Mouse (Mus musculus): ENCODE results near the gene 9130008F23Rik. TPM values are rescaled to one million over a fixed set of nuclear protein-coding genes. Genes with fewer than 3 reads are reported as not detected.

The 9130008F23Rik gene
- polyA plus RNA-seq, 1 experiment = 2.0 TPM

DNA sequence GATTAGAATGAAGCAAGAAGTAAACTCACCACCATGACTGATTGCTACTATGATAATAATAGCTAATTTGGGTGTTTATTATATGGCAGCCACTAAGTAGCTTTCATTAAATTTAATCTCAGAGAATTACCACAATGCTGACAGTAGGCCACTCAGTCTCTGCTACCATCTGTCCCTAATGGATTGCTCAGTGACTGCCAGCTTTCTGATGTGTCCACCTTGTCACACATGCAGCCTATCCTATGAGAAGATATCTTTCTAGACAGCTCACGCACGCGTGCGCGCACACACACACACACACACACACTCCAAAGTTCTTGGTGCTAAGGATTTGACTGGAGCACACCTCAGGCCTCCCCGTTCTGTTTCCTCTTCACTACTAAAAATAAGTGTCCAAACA lies 7.7 kb downstream of the 9130008F23Rik start:
- Histone ChIP-seq H3K27ac (ENCODE audit: control insufficient read depth, insufficient read depth, low read depth, low read length, poor library complexity) (no peak overlapping the region), H3K4me1 (ENCODE audit: control insufficient read depth, insufficient read depth, low read length) (no peaks in the 10 kb centered on the region; the same call in 1 of the 2 replicates), H3K4me3 (replicated peaks; ENCODE audit: control insufficient read depth, low read depth, low read length) (no peak overlapping the region)
- TF ChIP-seq POLR2A (IDR thresholded peaks at IDR 0.05; ENCODE audit: borderline replicate concordance, control insufficient read depth, low read depth, low read length) (no peak), CTCF (IDR thresholded peaks at IDR 0.05; ENCODE audit: control insufficient read depth, insufficient read depth, low read length) (no peak)
- WGBS = 85% methylated on average over 6 of the region's 6 CpGs

DNA sequence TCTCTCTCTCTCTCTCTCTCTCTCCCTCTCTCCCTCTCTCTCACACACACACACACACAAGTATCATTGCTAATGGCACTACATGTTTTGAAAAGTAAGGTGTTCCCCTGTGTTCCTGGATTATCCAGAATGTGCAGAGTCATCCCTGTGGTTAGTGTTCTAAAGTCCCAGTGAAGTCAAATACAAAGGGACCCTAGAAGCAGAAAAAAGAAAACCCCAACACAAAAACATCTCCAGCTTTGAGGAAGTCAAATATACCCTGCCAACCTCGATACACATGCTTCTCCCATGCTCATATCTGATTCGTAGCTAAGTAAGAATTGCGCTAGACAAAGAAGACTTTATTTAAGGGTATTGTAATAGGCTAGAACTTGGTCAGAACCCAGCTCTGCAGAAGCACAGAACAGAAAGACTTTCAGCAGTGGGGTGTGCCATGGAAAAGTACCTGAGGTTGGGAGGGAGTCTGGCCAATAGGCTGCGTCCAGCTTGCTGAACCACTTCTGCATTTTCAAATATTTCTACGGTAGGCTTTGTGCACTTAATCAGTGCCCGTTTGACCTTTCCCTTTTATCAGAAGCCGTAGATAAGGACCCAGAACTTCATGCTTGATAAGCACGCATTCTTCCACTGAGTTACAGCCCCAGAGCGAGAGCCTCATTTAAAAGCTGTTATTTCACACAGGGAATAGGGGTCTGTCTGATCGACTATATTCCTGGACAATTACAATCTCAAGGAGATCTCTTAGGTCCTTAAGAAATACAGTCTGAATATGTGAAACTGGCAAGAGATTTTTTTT lies 11.2 kb downstream of the 9130008F23Rik start:
- H3K27ac ChIP-seq (ENCODE audit: control insufficient read depth, insufficient read depth, low read depth, low read length, poor library complexity) = no peak overlapping the region
- H3K4me3 ChIP-seq (replicated peaks; ENCODE audit: control insufficient read depth, low read depth, low read length) = no peak overlapping the region
- TF ChIP-seq POLR2A (IDR thresholded peaks at IDR 0.05; ENCODE audit: borderline replicate concordance, control insufficient read depth, low read depth, low read length) (no peak), CTCF (IDR thresholded peaks at IDR 0.05; ENCODE audit: control insufficient read depth, insufficient read depth, low read length) (no peak)
- WGBS = 8% methylated on average over 10 of the region's 10 CpGs
- H3K4me1 ChIP-seq (ENCODE audit: control insufficient read depth, insufficient read depth, low read length) = no peaks in the 10 kb centered on the region; the same call in 1 of the 2 replicates

DNA sequence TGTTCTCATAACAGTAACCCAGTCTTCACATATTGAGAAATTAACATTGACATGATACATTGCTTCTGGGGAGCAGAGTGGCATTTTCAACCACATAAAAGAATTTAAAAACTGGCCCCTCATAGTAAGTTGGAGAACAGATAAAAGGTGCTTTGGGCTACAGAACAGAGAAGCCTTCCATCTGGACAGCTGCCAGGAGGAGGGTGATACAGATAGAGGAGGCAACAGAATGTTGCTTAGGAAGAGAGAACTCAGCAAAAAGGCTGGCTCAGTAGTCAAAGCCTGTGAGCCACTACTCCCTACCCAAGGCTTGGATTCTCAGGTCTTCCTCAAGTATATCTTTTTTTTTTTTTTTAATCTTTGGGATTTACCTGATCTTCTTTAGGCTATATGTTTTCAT lies 25.3 kb downstream of the 9130008F23Rik start:
- TF ChIP-seq CTCF (IDR thresholded peaks at IDR 0.05; ENCODE audit: control insufficient read depth, insufficient read depth, low read length) (no peak), POLR2A (IDR thresholded peaks at IDR 0.05; ENCODE audit: borderline replicate concordance, control insufficient read depth, low read depth, low read length) (no peak)
- Histone ChIP-seq H3K27ac (ENCODE audit: control insufficient read depth, insufficient read depth, low read depth, low read length, poor library complexity) (no peak overlapping the region), H3K4me3 (replicated peaks; ENCODE audit: control insufficient read depth, low read depth, low read length) (no peak overlapping the region)

DNA sequence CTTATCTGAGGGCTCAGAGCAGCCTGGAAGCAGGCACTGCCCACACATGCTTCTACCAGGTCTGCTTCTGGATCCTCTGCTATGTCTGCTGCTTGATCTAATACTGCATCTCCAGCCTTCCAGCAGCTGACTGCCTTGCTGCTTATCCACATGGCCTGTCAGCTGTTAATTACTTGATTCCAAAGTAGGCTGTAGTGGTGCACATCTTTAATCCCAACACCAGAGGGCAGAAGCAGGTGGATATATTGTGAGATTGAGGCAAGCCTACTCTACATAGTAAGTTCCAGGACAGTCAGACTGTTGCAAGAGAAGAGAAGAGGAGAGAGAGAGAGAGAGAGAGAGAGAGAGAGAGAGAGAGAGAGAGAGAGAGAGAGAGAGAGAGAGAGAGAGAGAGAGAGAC lies 43.1 kb downstream of the 9130008F23Rik start:
- H3K4me1 ChIP-seq (ENCODE audit: control insufficient read depth, insufficient read depth, low read length) = no peaks in the 10 kb centered on the region
- H3K4me3 ChIP-seq (replicated peaks; ENCODE audit: control insufficient read depth, low read depth, low read length) = no peak overlapping the region
- TF ChIP-seq POLR2A (IDR thresholded peaks at IDR 0.05; ENCODE audit: borderline replicate concordance, control insufficient read depth, low read depth, low read length) (no peak), CTCF (IDR thresholded peaks at IDR 0.05; ENCODE audit: control insufficient read depth, insufficient read depth, low read length) (no peak)
- H3K27ac ChIP-seq (ENCODE audit: control insufficient read depth, insufficient read depth, low read depth, low read length, poor library complexity) = no peak overlapping the region

More for the DNA sequence above, 25.3 kb downstream of the 9130008F23Rik start:
- H3K4me1 ChIP-seq (ENCODE audit: control insufficient read depth, insufficient read depth, low read length) = no peaks in the 10 kb centered on the region; the same call in 1 of the 2 replicates

DNA sequence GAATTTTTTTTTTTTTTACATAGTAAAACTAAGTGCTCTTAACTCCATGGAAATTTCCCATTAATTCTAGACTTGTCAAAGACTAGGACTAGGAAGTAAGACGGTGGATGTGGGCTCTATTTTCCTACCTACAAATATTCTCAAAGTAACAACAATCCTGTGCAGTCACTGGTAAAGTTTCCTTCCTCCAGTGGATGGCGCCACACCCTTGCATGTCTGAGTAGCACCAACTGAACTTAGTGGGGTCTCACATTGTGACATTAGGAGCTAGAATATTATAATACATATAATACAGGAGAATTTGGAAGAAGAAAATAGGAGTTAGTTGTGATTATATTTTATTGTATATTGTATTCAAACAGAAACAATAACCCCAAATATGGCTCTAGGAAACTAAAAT lies 48.5 kb downstream of the 9130008F23Rik start:
- TF ChIP-seq POLR2A (IDR thresholded peaks at IDR 0.05; ENCODE audit: borderline replicate concordance, control insufficient read depth, low read depth, low read length) = no peak
- TF ChIP-seq CTCF (IDR thresholded peaks at IDR 0.05; ENCODE audit: control insufficient read depth, insufficient read depth, low read length) = no peak
- Histone ChIP-seq H3K27ac (ENCODE audit: control insufficient read depth, insufficient read depth, low read depth, low read length, poor library complexity) (no peak overlapping the region), H3K4me3 (replicated peaks; ENCODE audit: control insufficient read depth, low read depth, low read length) (no peak overlapping the region), H3K4me1 (ENCODE audit: control insufficient read depth, insufficient read depth, low read length) (no peaks in the 10 kb centered on the region)
- 33% methylated on average over 2 of the region's 2 CpGs for WGBS

Other genes with a start within 250 kb of the 9130008F23Rik start
- not detected in 2 replicates for gene Esp3, start 248.5 kb downstream of the 9130008F23Rik start, polyA plus RNA-seq (2011; ENCODE audit: insufficient read depth, insufficient read length, low replicate concordance, missing spikeins)
- not detected in 2 replicates for gene Esp1, start 153.4 kb downstream of the 9130008F23Rik start, polyA plus RNA-seq (2011; ENCODE audit: insufficient read depth, insufficient read length, low replicate concordance, missing spikeins)
- 3.0 TPM in 1 of 2 replicates, not detected in the other for gene Crisp2, start 73.6 kb downstream of the 9130008F23Rik start, polyA plus RNA-seq (2011; ENCODE audit: insufficient read depth, insufficient read length, low replicate concordance, missing spikeins)
- 37.6 and 108 TPM in 2 replicates for gene Rhag, start 69.4 kb downstream of the 9130008F23Rik start, polyA plus RNA-seq (2011; ENCODE audit: insufficient read depth, insufficient read length, low replicate concordance, missing spikeins)
- not detected in 2 replicates for gene Glyatl3, start 33.8 kb upstream of the 9130008F23Rik start, polyA plus RNA-seq (2011; ENCODE audit: insufficient read depth, insufficient read length, low replicate concordance, missing spikeins)
- 5.0 and 7.1 TPM in 2 replicates for gene Mut, start 54.1 kb upstream of the 9130008F23Rik start, polyA plus RNA-seq (2011; ENCODE audit: insufficient read depth, insufficient read length, low replicate concordance, missing spikeins)
- 11.2 and 18.4 TPM in 2 replicates for gene Cenpq, start 54.5 kb upstream of the 9130008F23Rik start, polyA plus RNA-seq (2011; ENCODE audit: insufficient read depth, insufficient read length, low replicate concordance, missing spikeins)

All from bone marrow, adult 2 months (tissue).